In the genomic region with DNA sequence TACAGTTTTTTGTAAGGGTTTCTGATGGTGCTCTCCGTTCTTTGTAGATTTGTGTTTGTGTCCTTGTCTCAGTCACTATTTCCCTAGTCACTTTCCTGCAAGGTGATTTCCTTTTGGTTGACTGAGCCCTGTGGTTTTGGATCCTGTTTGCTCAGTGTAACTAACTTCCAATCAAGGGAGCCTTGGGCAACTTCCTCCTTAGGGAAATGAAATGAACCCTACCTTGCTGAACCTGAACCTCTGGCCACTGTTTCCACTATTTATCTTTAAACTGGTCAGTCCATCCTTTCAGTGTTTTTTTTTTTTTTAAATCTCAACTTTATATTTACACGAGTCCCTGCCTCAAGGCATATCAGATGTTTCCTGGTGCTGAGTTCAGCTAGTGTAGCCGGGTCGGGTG, we compare ENCODE assay signal across 30 mouse cellular contexts. TPM values are rescaled to one million over a fixed set of nuclear protein-coding genes. Genes with fewer than 3 reads are reported as not detected.
DNase-seq lines count a peak whose midpoint lies in the region; ATAC-seq and TF ChIP-seq lines count a peak whose summit lies in the region.
"Had no signal": no experiment of that assay in that cellular context is flagged by ENCODE, and none has a peak within 500 bp of the region (broad histone marks: within the 10 kb centered on the region; RNA-seq: fewer than 3 reads in every experiment).

No protein-coding gene starts in this region.

- no peaks in the 10 kb centered on the region for H3K36me3 ChIP-seq in lung, postnatal 0 days (ENCODE audit: insufficient read depth, low read length)
- H3K36me3 ChIP-seq in midbrain, embryonic 11.5 days (ENCODE audit: control insufficient read depth, insufficient read depth, low read length): no peaks in the 10 kb centered on the region
- H3K36me3 ChIP-seq in midbrain, embryonic 16.5 days (ENCODE audit: control insufficient read depth, insufficient read depth, low read length): no peaks in the 10 kb centered on the region
- no peaks in the 10 kb centered on the region for H3K36me3 ChIP-seq in stomach, embryonic 16.5 days (ENCODE audit: control insufficient read depth, insufficient read depth, low read length)
- H3K36me3 ChIP-seq: embryonic facial prominence, embryonic 12.5 days; embryonic facial prominence, embryonic 15.5 days; G1E; heart, embryonic 12.5 days; heart, embryonic 15.5 days; hindbrain, embryonic 10.5 days had no signal

- WGBS in lung, postnatal 0 days: 40% methylated on average over 4 of the region's 4 CpGs
- WGBS in midbrain, embryonic 11.5 days: 80% methylated on average over 4 of the region's 4 CpGs
- WGBS in midbrain, embryonic 16.5 days: 76% methylated on average over 4 of the region's 4 CpGs
- WGBS in stomach, embryonic 16.5 days: 49% methylated on average over 4 of the region's 4 CpGs

- no peak overlapping the region for H3K4me2 ChIP-seq in lung, postnatal 0 days (replicated peaks; ENCODE audit: low read depth, low read length)
- no peak overlapping the region for H3K4me2 ChIP-seq in midbrain, embryonic 11.5 days
- no peak overlapping the region for H3K4me2 ChIP-seq in midbrain, embryonic 16.5 days (ENCODE audit: low read length)
- H3K4me2 ChIP-seq in stomach, embryonic 16.5 days (ENCODE audit: low read depth, low read length): no peak overlapping the region
- H3K4me2 ChIP-seq: embryonic facial prominence, embryonic 12.5 days; embryonic facial prominence, embryonic 15.5 days; heart, embryonic 12.5 days; heart, embryonic 15.5 days; hindbrain, embryonic 14.5 days had no signal

- no peaks in the 10 kb centered on the region for H3K4me1 ChIP-seq in lung, postnatal 0 days (ENCODE audit: insufficient read depth, low read depth, low read length)
- 0 out of 2 replicates have a peak, but pooled peaks cover 5% of the 10 kb centered on the region for H3K4me1 ChIP-seq in midbrain, embryonic 11.5 days (ENCODE audit: control insufficient read depth, insufficient read depth, low read length)
- H3K4me1 ChIP-seq in midbrain, embryonic 16.5 days (ENCODE audit: control insufficient read depth, insufficient read depth, low read length): peaks cover 8% of the 10 kb centered on the region; the same call in 1 of the 2 replicates
- H3K4me1 ChIP-seq in stomach, embryonic 16.5 days (ENCODE audit: control insufficient read depth, insufficient read depth, low read length): 0 out of 2 replicates have a peak, but pooled peaks cover 2% of the 10 kb centered on the region

- H3K27me3 ChIP-seq in lung, postnatal 0 days (replicated peaks; ENCODE audit: insufficient read depth, low read length): no peaks in the 10 kb centered on the region; the same call in 1 of the 2 replicates
- H3K27me3 ChIP-seq in midbrain, embryonic 11.5 days (ENCODE audit: control insufficient read depth, insufficient read depth, low read length): peaks cover 21% of the 10 kb centered on the region
- peaks cover 2% of the 10 kb centered on the region; the same call in 1 of the 2 replicates for H3K27me3 ChIP-seq in midbrain, embryonic 16.5 days (ENCODE audit: control insufficient read depth, insufficient read depth, low read depth, low read length)
- no peaks in the 10 kb centered on the region for H3K27me3 ChIP-seq in stomach, embryonic 16.5 days (ENCODE audit: control insufficient read depth, insufficient read depth, low read length)
- H3K27me3 ChIP-seq: CH12.LX had no signal

- H3K27ac ChIP-seq in lung, postnatal 0 days (ENCODE audit: low read length): no peak overlapping the region
- H3K27ac ChIP-seq in midbrain, embryonic 11.5 days (ENCODE audit: low read depth, low read length): no peak overlapping the region
- no peak overlapping the region for H3K27ac ChIP-seq in midbrain, embryonic 16.5 days (ENCODE audit: low read length)
- H3K27ac ChIP-seq in stomach, embryonic 16.5 days (ENCODE audit: low read length): peak overlapping the region; percentile 72
- H3K27ac ChIP-seq: embryonic facial prominence, embryonic 12.5 days; embryonic facial prominence, embryonic 15.5 days; heart, embryonic 15.5 days; hindbrain, embryonic 10.5 days; hindbrain, embryonic 14.5 days; hindbrain, postnatal 0 days had no signal

- no peak for TF ChIP-seq EP300 in lung, postnatal 0 days (IDR thresholded peaks at IDR 0.05)

- peak; percentile 15 to 53 for DNase-seq in lung, adult 18-20 months
- no peak for DNase-seq in lung, postnatal 0 days (ENCODE audit: low spot score)
- DNase-seq in midbrain, embryonic 11.5 days (ENCODE audit: low spot score, missing footprints): peak; percentile 41
- DNase-seq in induced T-regulatory cell, adult 2 months (ENCODE audit: low read depth): peak; percentile 28
- DNase-seq in heart, adult 18-20 months: no peak
- DNase-seq in kidney, postnatal 14 days: no peak
- DNase-seq: adrenal gland, postnatal 10 days; adrenal gland, postnatal 36 days; B cell, adult 2 months; cerebellum, adult 18-20 months; cerebellum, adult 9-11 months; cerebellum, postnatal 25 days; gastrocnemius, postnatal 25 days; heart, postnatal 10 days; heart, postnatal 36 days had no signal

- H3K4me3 ChIP-seq in lung, postnatal 0 days (ENCODE audit: low read depth, low read length): no peak overlapping the region
- H3K4me3 ChIP-seq in midbrain, embryonic 11.5 days (ENCODE audit: low read depth, low read length): no peak overlapping the region
- H3K4me3 ChIP-seq in midbrain, embryonic 16.5 days (ENCODE audit: low read depth, low read length): no peak overlapping the region
- no peak overlapping the region for H3K4me3 ChIP-seq in stomach, embryonic 16.5 days (replicated peaks; ENCODE audit: low read length)
- H3K4me3 ChIP-seq: embryonic facial prominence, embryonic 12.5 days; embryonic facial prominence, embryonic 15.5 days; heart, embryonic 12.5 days; heart, embryonic 15.5 days; hindbrain, embryonic 10.5 days had no signal

- no peak for ATAC-seq in lung, postnatal 0 days
- no peak for ATAC-seq in midbrain, embryonic 11.5 days (ENCODE audit: low FRiP score)
- no peak for ATAC-seq in midbrain, embryonic 16.5 days
- ATAC-seq in stomach, embryonic 16.5 days (ENCODE audit: insufficient read depth, low FRiP score): peak; percentile 76; the same call in 1 of the 2 replicates
- ATAC-seq: forebrain, embryonic 14.5 days; hindbrain, postnatal 0 days; Patski had no signal

- no peak for TF ChIP-seq CTCF in lung, postnatal 0 days (IDR thresholded peaks at IDR 0.05)

- no peak overlapping the region for H3K9ac ChIP-seq in lung, postnatal 0 days (replicated peaks; ENCODE audit: low read depth)
- H3K9ac ChIP-seq in midbrain, embryonic 11.5 days (ENCODE audit: low read length): no peak overlapping the region
- H3K9ac ChIP-seq in midbrain, embryonic 16.5 days (ENCODE audit: low read depth, low read length): no peak overlapping the region
- no peak overlapping the region for H3K9ac ChIP-seq in stomach, embryonic 16.5 days (ENCODE audit: low read length)
- H3K9ac ChIP-seq: embryonic facial prominence, embryonic 12.5 days; embryonic facial prominence, embryonic 15.5 days; heart, embryonic 12.5 days; heart, embryonic 15.5 days; hindbrain, embryonic 14.5 days had no signal

- H3K9me3 ChIP-seq in lung, postnatal 0 days (ENCODE audit: low read length): no peaks in the 10 kb centered on the region
- peaks cover 5% of the 10 kb centered on the region; the same call in 1 of the 2 replicates for H3K9me3 ChIP-seq in midbrain, embryonic 11.5 days (ENCODE audit: control insufficient read depth, low read length)
- no peaks in the 10 kb centered on the region for H3K9me3 ChIP-seq in midbrain, embryonic 16.5 days (replicated peaks; ENCODE audit: control insufficient read depth, low read length, poor library complexity, severe bottlenecking)
- no peaks in the 10 kb centered on the region for H3K9me3 ChIP-seq in stomach, embryonic 16.5 days (replicated peaks; ENCODE audit: control insufficient read depth, low read length)
- H3K9me3 ChIP-seq: embryonic facial prominence, embryonic 12.5 days; embryonic facial prominence, embryonic 15.5 days; G1E; heart, embryonic 15.5 days had no signal

RNA-seq across cellular contexts. Expression of a gene that starts 4.4 kb away (rescaled TPM):
- 0.53 and 0.98 TPM in 2 replicates for polyA plus RNA-seq in lung, postnatal 0 days (2015; fragmentation: Nextera tagmentation; extraction: Ambion mirVana)
- 0.15 and 0.31 TPM in 2 replicates for polyA plus RNA-seq in midbrain, embryonic 11.5 days (2014; fragmentation: Nextera tagmentation; extraction: Ambion mirVana)
- 11.2 and 11.9 TPM in 2 replicates for polyA plus RNA-seq in midbrain, embryonic 16.5 days (2015; fragmentation: Nextera tagmentation; extraction: Ambion mirVana)
- 6.8 and 8.7 TPM in 2 replicates for polyA plus RNA-seq in stomach, embryonic 16.5 days (2015; fragmentation: Nextera tagmentation; extraction: Ambion mirVana)
- total RNA-seq in heart, adult 18-20 months (2021): under 1 TPM; 0.30 to 0.85 TPM
- total RNA-seq: CH12.LX; common myeloid progenitor, adult 5-6 weeks; gastrocnemius, adult 8-10 months had no signal
- polyA plus RNA-seq: G1E; heart, embryonic 12.5 days; Patski had no signal

RNA-seq across cellular contexts. Expression of a gene that starts 18.3 kb away (rescaled TPM):
- 15.4 and 17.5 TPM in 2 replicates for polyA plus RNA-seq in lung, postnatal 0 days (2015; fragmentation: Nextera tagmentation; extraction: Ambion mirVana)
- polyA plus RNA-seq in midbrain, embryonic 11.5 days (2014; fragmentation: Nextera tagmentation; extraction: Ambion mirVana): 36.8 and 38.5 TPM in 2 replicates
- polyA plus RNA-seq in midbrain, embryonic 16.5 days (2015; fragmentation: Nextera tagmentation; extraction: Ambion mirVana): 11.8 and 12.3 TPM in 2 replicates
- 28.2 and 32.5 TPM in 2 replicates for polyA plus RNA-seq in stomach, embryonic 16.5 days (2015; fragmentation: Nextera tagmentation; extraction: Ambion mirVana)
- total RNA-seq in heart, adult 18-20 months (2021): 10 to 100 TPM in 1 of 2 experiments, 1 to 10 TPM in 1; 8.5 to 11.4 TPM

Comparison
In these comparisons a context has a peak if more than half of its experiments do, and no peak if none do; other contexts are left out.
1. DNase-seq: peak in lung, adult 18-20 months (2 of 2), midbrain, embryonic 11.5 days (single experiment) and induced T-regulatory cell, adult 2 months (single experiment); none in lung, postnatal 0 days (single experiment), heart, adult 18-20 months (0 of 2) and kidney, postnatal 14 days (single experiment).